Mouse (Mus musculus) myocyte (in vitro differentiated cells): Measurements from ENCODE around the gene Ddost. TPM values are rescaled to one million over a fixed set of nuclear protein-coding genes. Genes with fewer than 3 reads are reported as not detected.

Experiments
- H3K27me3 ChIP-seq: one replicate; pipeline ENCODE4 v1.6.1; 2011; ENCODE audit not compliant: control insufficient read depth, insufficient read depth, insufficient read length
- H3K36me3 ChIP-seq: one replicate; pipeline ENCODE4 v1.6.1; 2011; ENCODE audit not compliant: control insufficient read depth, insufficient read depth
- H3K4me2 ChIP-seq: one replicate; pipeline ENCODE4 v1.6.1; 2011; ENCODE audit warnings: low read depth, control low read depth
- H3K4me3 ChIP-seq: one replicate; pipeline ENCODE4 v1.5.1; 2011; ENCODE audit warnings: mild to moderate bottlenecking, control low read depth, moderate library complexity
- H3K79me2 ChIP-seq: one replicate; pipeline ENCODE4 v1.6.1; 2011; ENCODE audit not compliant: control insufficient read depth, insufficient read depth
- H3ac ChIP-seq: one replicate; pipeline ENCODE4 v1.6.1; 2011; ENCODE audit not compliant: control insufficient read depth, insufficient read length
- CEBPB ChIP-seq: IDR thresholded peaks from 2 replicates; pipeline ENCODE4 v1.6.1; 2011; ENCODE audit warnings: mild to moderate bottlenecking, moderate library complexity; ENCODE audit not compliant: poor library complexity, insufficient read depth, severe bottlenecking
- E2F4 ChIP-seq: IDR thresholded peaks from one replicate; pipeline ENCODE4 v1.6.1; 2011; ENCODE audit warnings: mild to moderate bottlenecking, control low read depth, moderate library complexity; ENCODE audit not compliant: insufficient read depth
- MAX ChIP-seq: IDR thresholded peaks from one replicate; pipeline ENCODE4 v1.6.1; 2011; ENCODE audit warnings: low read depth, mild to moderate bottlenecking, control low read depth
- MYOD1 ChIP-seq, 3 experiments: IDR thresholded peaks; one replicate each; pipeline ENCODE4 v1.6.1; 2011; ENCODE audit warnings: control low read depth in 2 of 3, low read depth in 2 of 3, mild to moderate bottlenecking in 2 of 3, moderate library complexity in 1 of 3; ENCODE audit not compliant: insufficient read length in 2 of 3, control insufficient read depth in 1 of 3
- MYOG ChIP-seq, 3 experiments: IDR thresholded peaks; one replicate each; pipeline ENCODE4 v1.6.1; 2011; ENCODE audit warnings: control low read depth in 2 of 3, low read depth in 2 of 3, mild to moderate bottlenecking in 2 of 3; ENCODE audit not compliant: insufficient read length in 2 of 3, control insufficient read depth in 1 of 3, insufficient read depth in 1 of 3
- POLR2A ChIP-seq: IDR thresholded peaks from one replicate; pipeline ENCODE4 v1.6.1; 2011; ENCODE audit warnings: low read depth, mild to moderate bottlenecking, control low read depth, moderate library complexity; ENCODE audit not compliant: insufficient read length
- POLR2AphosphoS2 ChIP-seq: IDR thresholded peaks from one replicate; pipeline ENCODE4 v1.6.1; 2011; ENCODE audit warnings: low read depth, control low read depth; ENCODE audit not compliant: insufficient read length
- REST ChIP-seq: IDR thresholded peaks from one replicate; pipeline ENCODE4 v1.6.1; 2011; ENCODE audit warnings: mild to moderate bottlenecking, control low read depth, moderate library complexity; ENCODE audit not compliant: insufficient read depth, insufficient read length
- SRF ChIP-seq: IDR thresholded peaks from one replicate; pipeline ENCODE4 v1.6.1; 2011; ENCODE audit warnings: low read depth; ENCODE audit not compliant: control insufficient read depth, insufficient read length
- TCF12 ChIP-seq: IDR thresholded peaks from one replicate; pipeline ENCODE4 v1.6.1; 2011; ENCODE audit warnings: mild to moderate bottlenecking, control low read depth; ENCODE audit not compliant: poor library complexity, insufficient read depth, severe bottlenecking
- TCF3 ChIP-seq: IDR thresholded peaks from one replicate; pipeline ENCODE4 v1.6.1; 2011; ENCODE audit warnings: low read depth, control low read depth; ENCODE audit not compliant: insufficient read length
- USF1 ChIP-seq: IDR thresholded peaks from one replicate; pipeline ENCODE4 v1.6.1; 2011; ENCODE audit warnings: low read depth, mild to moderate bottlenecking, control low read depth, moderate library complexity
- polyA plus RNA-seq: library from polyadenylated mRNA; unstranded; fragments of >200 nt; fragmentation: generic; extraction: Trizol; gene quantifications from one replicate; pipeline ENCODE4 v1.2.1, GENCODE M21; 2012; ENCODE audit warnings: missing spikeins

Ddost gene
- polyA plus RNA-seq, 1 experiment, result 162 TPM

- H3K4me2 ChIP-seq, result no peak overlapping the region
- no peak overlapping the region for H3K4me3 ChIP-seq
- TF ChIP-seq POLR2AphosphoS2 (peak; percentile 67), USF1 (no peak), TCF3 (no peak)
- no peaks in the 10 kb centered on the region for H3K36me3 ChIP-seq
- H3K27me3 ChIP-seq, result no peaks in the 10 kb centered on the region
- H3K79me2 ChIP-seq, result no peaks in the 10 kb centered on the region
- H3ac ChIP-seq, result no peak overlapping the region
Observed at GRCm38 (mm10) chr4:138311595-138311994, 7.1 kb downstream of the Ddost start.

GRCm38 (mm10) chr4:138312105-138312504 lies 7.6 kb downstream of the Ddost start:
- no peak overlapping the region for H3ac ChIP-seq
- no peak overlapping the region for H3K4me2 ChIP-seq
- no peak overlapping the region for H3K4me3 ChIP-seq
- TF ChIP-seq MYOD1 (IDR thresholded peaks at IDR 0.05; ENCODE audit: control insufficient read depth in 1 of 3, insufficient read length in 2 of 3, low read depth in 2 of 3) (no peak), MAX (no peak), SRF (no peak), POLR2A (no peak), REST (no peak), TCF3 (no peak), E2F4 (no peak), CEBPB (no peak), POLR2AphosphoS2 (no peak), USF1 (no peak)
- H3K79me2 ChIP-seq, result no peaks in the 10 kb centered on the region
- no peaks in the 10 kb centered on the region for H3K27me3 ChIP-seq
- H3K36me3 ChIP-seq, result no peaks in the 10 kb centered on the region

GRCm38 (mm10) chr4:138313021-138313420 lies 8.5 kb downstream of the Ddost start:
- no peak overlapping the region for H3K4me2 ChIP-seq
- H3ac ChIP-seq, result no peak overlapping the region
- H3K36me3 ChIP-seq, result no peaks in the 10 kb centered on the region
- H3K4me3 ChIP-seq, result no peak overlapping the region
- H3K79me2 ChIP-seq, result no peaks in the 10 kb centered on the region
- no peaks in the 10 kb centered on the region for H3K27me3 ChIP-seq
- no peak for TF ChIP-seq SRF
- no peak for TF ChIP-seq POLR2AphosphoS2
- no peak for TF ChIP-seq MYOG (IDR thresholded peaks at IDR 0.05; ENCODE audit: control insufficient read depth in 1 of 3, insufficient read depth in 1 of 3, insufficient read length in 2 of 3, low read depth in 2 of 3)
- TF ChIP-seq REST, result no peak
- no peak for TF ChIP-seq TCF3
- TF ChIP-seq POLR2A, result no peak
- TF ChIP-seq CEBPB, result no peak
- TF ChIP-seq TCF12, result no peak
- no peak for TF ChIP-seq E2F4
- no peak for TF ChIP-seq MYOD1 (IDR thresholded peaks at IDR 0.05; ENCODE audit: control insufficient read depth in 1 of 3, insufficient read length in 2 of 3, low read depth in 2 of 3)
- no peak for TF ChIP-seq MAX
- TF ChIP-seq USF1, result no peak

GRCm38 (mm10) chr4:138313795-138314194 lies 9.3 kb downstream of the Ddost start:
- TF ChIP-seq MYOG (IDR thresholded peaks at IDR 0.05; ENCODE audit: control insufficient read depth in 1 of 3, insufficient read depth in 1 of 3, insufficient read length in 2 of 3, low read depth in 2 of 3) (no peak), POLR2A (peak; percentile 14)
- H3K27me3 ChIP-seq, result no peaks in the 10 kb centered on the region
- no peak overlapping the region for H3K4me2 ChIP-seq
- no peak overlapping the region for H3ac ChIP-seq
- H3K4me3 ChIP-seq, result no peak overlapping the region
- no peaks in the 10 kb centered on the region for H3K36me3 ChIP-seq
- H3K79me2 ChIP-seq, result no peaks in the 10 kb centered on the region

- no peak overlapping the region for H3K4me3 ChIP-seq
Observed at GRCm38 (mm10) chr4:138315781-138316180, 11.3 kb downstream of the Ddost start.

More at GRCm38 (mm10) chr4:138315781-138316180, 11.3 kb downstream of the Ddost start:
- Histone ChIP-seq H3K79me2 (no peaks in the 10 kb centered on the region), H3K27me3 (no peaks in the 10 kb centered on the region), H3ac (no peak overlapping the region), H3K36me3 (no peaks in the 10 kb centered on the region), H3K4me2 (no peak overlapping the region)
- TF ChIP-seq POLR2A (no peak), CEBPB (no peak), MYOG (IDR thresholded peaks at IDR 0.05; ENCODE audit: control insufficient read depth in 1 of 3, insufficient read depth in 1 of 3, insufficient read length in 2 of 3, low read depth in 2 of 3) (no peak), POLR2AphosphoS2 (no peak), TCF12 (no peak), MYOD1 (IDR thresholded peaks at IDR 0.05; ENCODE audit: control insufficient read depth in 1 of 3, insufficient read length in 2 of 3, low read depth in 2 of 3) (no peak), E2F4 (no peak), USF1 (no peak), MAX (no peak), TCF3 (no peak), SRF (no peak), REST (no peak)
